Mouse (Mus musculus): ENCODE measurements around the gene Amy2a5. TPM values are rescaled to one million over a fixed set of nuclear protein-coding genes. Genes with fewer than 3 reads are reported as not detected.
"Not testable (repeated sequence)": the region's sequence is repeated elsewhere in the genome, so short reads cannot be mapped to it uniquely, and the experiment has no call there.

Gene Amy2a5
- polyA plus RNA-seq (2015; fragmentation: Nextera tagmentation; extraction: Ambion mirVana): 0.03 TPM in 1 of 2 replicates, not detected in the other

- not testable (repeated sequence) for DNase-seq (ENCODE audit: low spot score)
Observed at GRCm38 (mm10) chr3:113258737-113259136, at the start of gene Amy2a5. TSS of gene Amy2a5 (minus strand) at chr3:113258837.

- DNase-seq (ENCODE audit: low spot score): not testable (repeated sequence)
Observed at GRCm38 (mm10) chr3:113291349-113291748, 32.7 kb upstream of the Amy2a5 start, which contains the start of gene Amy2a4. TSS of gene Amy2a4 (minus strand) at chr3:113291449.

DNA sequence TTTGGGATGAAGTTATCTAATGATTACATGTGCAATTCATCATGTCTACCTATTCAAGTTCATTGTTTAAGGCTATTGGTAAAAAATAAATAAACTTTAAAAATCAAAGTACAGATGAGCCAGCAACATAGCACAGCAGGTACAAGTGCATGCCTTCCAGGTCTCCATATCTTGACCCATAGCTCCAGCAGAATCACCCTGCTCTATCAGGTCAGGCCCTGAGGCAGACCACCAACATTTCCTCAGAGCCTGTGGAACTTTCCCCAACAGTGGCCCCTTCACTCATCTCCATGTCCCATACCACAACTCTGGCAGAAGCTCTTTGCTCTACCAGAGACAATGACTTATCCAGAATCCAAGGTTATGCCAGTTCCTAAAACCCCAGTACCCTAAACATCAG lies 21.6 kb upstream of the Amy2a5 start:
- DNase-seq (ENCODE audit: low spot score): not testable (repeated sequence)

GRCm38 (mm10) chr3:113279586-113279985 lies 20.9 kb upstream of the Amy2a5 start:
- DNase-seq (ENCODE audit: low spot score): not testable (repeated sequence)

DNA sequence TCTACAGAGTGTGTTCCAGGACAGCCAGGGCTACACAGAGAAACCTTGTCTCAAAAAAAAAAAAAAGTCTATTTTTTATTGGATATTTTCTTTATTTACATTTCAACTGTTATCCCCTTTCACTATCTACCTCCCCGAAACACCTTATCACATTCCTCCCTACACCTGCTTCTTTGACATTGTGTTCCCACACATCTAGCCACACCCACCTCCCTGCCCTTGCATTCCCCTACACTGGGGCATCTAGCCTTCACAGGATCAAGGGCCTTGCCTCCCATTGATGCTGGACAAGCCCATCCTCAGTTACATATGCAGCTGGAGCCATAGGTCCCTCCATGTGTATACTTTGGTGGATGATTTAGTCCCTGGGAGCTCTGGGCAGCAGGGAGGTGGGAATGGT lies 31.5 kb downstream of the Amy2a5 start:
- no peak for DNase-seq (ENCODE audit: low spot score)

Other genes starting within 250 kb of the Amy2a5 start
- not detected in 2 replicates for gene Amy2a4, start 32.6 kb upstream of the Amy2a5 start, polyA plus RNA-seq (2015; fragmentation: Nextera tagmentation; extraction: Ambion mirVana)
- not detected in 2 replicates for gene Amy2a3, start 65.2 kb upstream of the Amy2a5 start, polyA plus RNA-seq (2015; fragmentation: Nextera tagmentation; extraction: Ambion mirVana)
- gene Amy2a2, start 97.8 kb upstream of the Amy2a5 start, polyA plus RNA-seq (2015; fragmentation: Nextera tagmentation; extraction: Ambion mirVana): not detected in 2 replicates